Mouse (Mus musculus) ES-E14 (cell line): ENCODE results near the gene Klhl20.

Source experiments
- MAFK ChIP-seq: IDR thresholded peaks from 2 replicates; pipeline ENCODE4 v1.6.1; 2014; ENCODE audit warnings: mild to moderate bottlenecking, low read depth, low read length, inconsistent platforms; ENCODE audit not compliant: insufficient read depth
- ZC3H11A ChIP-seq: IDR thresholded peaks from 2 replicates; pipeline ENCODE4 v1.6.1; 2012; ENCODE audit warnings: low read depth, mild to moderate bottlenecking, inconsistent platforms, low read length, borderline replicate concordance

- TF ChIP-seq MAFK = no peak
- no peak for TF ChIP-seq ZC3H11A
Observed at GRCm38 (mm10) chr1:161040855-161041254, 90.5 kb downstream of the Klhl20 start.
